Mouse (Mus musculus) erythroid progenitor cell, adult 5-6 weeks (primary cell): ENCODE measurements around the gene Ndel1. TPM values are rescaled to one million over a fixed set of nuclear protein-coding genes. Genes with fewer than 3 reads are reported as not detected.
A peak's percentile ranks its signal among the peaks of the same experiment; 100 is the strongest.

Experiments
- ATAC-seq: replicated peaks from 2 replicates; pipeline ENCODE4 v1.8.0; 2016; ENCODE audit warnings: moderate number of reproducible peaks, mild to moderate bottlenecking, moderate TSS enrichment, inconsistent platforms; ENCODE audit not compliant: poor library complexity, low FRiP score, severe bottlenecking
- total RNA-seq, 2 experiments: library from RNA; stranded (forward) in 1 of 2; stranded (reverse) in 1 of 2; fragments of 150-400 nt in 1 of 2; fragments of 186-747, 209-891 nt in 1 of 2; gene quantifications; 2 replicates each; pipeline versions ENCODE4 v1.2.3 to v1.2.4; 2015 to 2017; ENCODE audit warnings: low replicate concordance in 2 of 2

Ndel1 gene
- total RNA-seq, 2 experiments from 2014 or later, result 40.7 to 60.1 TPM

DNA sequence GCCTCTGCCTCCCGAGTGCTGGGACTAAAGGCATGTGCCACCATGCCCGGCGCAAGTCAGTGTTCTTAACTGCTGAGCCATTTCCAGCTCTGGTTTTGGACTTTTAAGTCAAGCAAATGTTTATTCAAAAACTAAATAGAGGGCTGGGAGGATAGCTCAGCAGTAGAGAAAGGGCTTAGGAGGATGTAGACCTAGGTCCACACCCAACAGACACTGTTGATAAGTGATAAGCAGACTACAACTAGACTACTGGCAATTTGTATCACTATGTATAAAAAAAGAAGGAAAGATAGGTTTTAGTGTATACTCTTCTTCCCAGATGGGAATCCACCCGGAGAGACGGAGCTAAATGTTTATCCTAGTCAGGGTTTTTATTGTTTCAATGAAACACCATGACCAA is 24.6 kb upstream of the Ndel1 start:
- peak; percentile 77 for ATAC-seq

DNA sequence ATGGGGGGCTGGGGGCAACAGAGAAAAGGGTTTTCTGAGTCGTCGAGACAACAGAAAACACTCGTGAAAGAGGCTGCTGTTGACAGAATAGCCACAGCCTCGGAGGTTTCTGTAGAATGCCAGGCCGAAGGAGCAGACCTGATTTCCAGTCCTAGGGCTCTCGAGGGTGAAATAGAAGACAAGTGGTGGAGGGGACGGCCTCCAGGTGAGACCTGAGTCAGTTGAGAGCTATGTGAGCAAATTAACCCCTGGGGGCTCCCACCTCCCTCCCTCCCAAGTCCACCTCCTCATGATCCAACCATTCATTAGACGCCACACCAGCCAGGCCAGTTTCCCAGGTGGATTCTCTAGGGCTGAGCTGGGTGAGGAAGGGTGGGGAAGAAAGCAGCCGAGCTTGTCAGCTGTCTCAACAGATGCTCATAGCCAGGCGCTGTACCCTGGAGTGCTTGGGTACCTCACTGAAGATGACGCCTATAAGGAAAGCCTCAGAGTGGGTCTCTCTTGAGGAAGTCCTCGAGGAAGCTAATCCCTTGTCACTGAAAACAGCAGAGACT is 22.3 kb upstream of the Ndel1 start:
- ATAC-seq, result no peak

DNA sequence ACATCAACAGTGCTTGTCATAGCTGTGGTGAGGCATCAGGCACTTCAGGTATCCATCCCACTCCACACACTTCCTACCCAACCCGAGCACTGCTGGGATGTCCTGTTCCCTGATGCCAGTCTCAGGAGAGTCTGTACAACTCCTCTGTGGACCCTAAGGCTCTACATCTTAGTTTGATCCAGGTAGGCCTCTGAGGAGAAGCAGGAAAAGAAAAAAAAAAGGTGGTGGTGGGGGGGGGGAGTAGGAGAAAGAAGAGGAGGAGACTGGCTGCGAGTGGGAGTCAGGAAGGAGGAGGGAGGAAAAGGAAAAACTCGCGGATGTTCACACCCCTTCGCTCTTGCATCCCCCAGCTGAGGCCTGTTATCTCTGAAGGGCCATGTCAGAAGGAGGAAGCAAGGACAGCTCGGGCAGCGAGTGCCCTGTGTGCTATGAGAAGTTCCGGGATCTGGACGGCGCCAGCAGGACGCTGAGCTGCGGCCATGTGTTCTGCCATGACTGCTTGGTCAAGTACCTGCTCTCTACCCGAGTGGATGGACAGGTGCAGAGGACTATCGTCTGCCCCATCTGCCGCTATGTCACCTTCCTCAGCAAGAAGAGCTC is 20.7 kb upstream of the Ndel1 start:
- no peak for ATAC-seq

DNA sequence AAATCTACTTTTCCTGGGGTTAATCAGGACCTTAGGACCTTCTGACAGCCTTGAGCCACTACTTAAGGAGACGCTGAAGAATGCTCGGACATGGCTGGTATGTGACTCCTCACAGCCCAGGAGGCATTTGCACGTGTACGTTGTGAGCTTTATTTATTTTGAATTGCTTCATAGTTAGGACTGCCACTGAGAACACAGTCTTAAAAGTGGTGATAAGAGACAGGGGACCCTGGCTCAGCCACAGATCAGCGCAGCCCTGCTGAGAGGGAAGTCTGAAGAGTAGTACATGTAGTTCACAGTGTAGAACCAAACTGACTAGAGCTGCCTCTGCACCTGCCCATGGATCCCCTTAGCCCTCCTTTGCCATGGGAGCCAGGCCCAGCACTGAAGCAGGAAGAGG is 20.2 kb upstream of the Ndel1 start:
- ATAC-seq, result no peak

DNA sequence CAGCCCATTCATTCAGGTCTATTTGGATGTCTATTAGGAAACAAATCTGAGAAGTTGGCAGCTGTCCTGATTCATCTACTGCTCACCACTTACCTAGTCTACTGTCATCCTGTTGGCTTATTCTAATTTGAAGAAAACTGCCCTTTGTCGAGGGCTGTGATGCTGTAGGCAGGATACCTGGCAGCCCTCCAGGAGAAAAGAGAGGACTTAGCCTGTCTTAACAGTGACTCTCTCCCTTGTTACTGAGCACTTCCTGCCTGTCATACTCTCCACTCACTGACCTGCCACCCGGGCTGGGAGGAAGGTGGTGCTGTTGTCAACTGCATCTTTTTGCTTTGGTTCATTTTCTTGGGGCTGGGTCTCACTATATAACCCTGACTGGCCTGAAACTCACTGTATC is 19.0 kb upstream of the Ndel1 start:
- no peak for ATAC-seq

GRCm38 (mm10) chr11:68888653-68889052 is 17.0 kb upstream of the Ndel1 start:
- ATAC-seq, result no peak

GRCm38 (mm10) chr11:68888253-68888652 is 16.6 kb upstream of the Ndel1 start, which contains the start of gene Rnf222:
Gene Rnf222 (plus strand): TSS chr11:68888553.
- no peak for ATAC-seq

GRCm38 (mm10) chr11:68886091-68886490 is 14.4 kb upstream of the Ndel1 start:
- no peak for ATAC-seq

DNA sequence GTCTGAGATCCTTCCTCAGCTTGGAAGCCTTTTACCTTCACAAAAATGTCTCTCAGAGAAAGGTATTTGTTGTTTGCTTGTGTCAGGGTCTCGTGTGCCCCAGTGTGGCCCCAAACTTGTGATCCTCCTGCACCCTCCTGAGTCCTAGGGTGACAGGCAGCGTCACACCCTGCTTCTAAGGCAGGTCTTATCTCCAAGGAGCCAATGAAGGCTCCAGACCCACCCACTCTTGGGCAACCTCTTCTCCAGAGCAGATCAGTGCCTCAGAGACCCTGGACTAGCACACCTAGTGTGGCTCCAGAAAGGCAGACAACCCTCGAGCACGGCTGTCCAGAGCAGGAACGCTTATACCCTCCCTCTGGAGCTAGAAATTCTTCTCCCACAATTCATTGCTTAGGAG is 12.7 kb upstream of the Ndel1 start:
- ATAC-seq, result peak; percentile 98

DNA sequence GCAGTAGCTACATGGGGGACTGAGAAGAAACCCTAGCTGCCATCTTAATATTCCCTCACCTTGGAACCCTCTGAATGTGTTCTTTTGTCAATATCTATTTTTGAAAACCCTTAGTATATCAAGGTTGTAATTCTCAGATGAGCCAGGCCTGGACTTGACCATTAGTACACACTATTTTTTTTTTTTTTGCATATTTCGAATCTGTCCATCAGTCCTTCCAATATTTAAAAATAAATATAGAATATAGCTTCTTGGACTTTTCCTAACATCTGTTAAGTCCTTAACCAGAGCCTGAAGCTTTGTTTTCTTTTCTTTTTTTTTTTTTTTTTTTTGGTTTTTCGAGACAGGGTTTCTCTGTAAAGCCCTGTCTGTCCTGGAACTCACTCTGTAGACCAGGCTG is 12.2 kb upstream of the Ndel1 start:
- no peak for ATAC-seq

- no peak for ATAC-seq
These were observed 10.4 kb upstream of the Ndel1 start for GRCm38 (mm10) chr11:68882107-68882506.

DNA sequence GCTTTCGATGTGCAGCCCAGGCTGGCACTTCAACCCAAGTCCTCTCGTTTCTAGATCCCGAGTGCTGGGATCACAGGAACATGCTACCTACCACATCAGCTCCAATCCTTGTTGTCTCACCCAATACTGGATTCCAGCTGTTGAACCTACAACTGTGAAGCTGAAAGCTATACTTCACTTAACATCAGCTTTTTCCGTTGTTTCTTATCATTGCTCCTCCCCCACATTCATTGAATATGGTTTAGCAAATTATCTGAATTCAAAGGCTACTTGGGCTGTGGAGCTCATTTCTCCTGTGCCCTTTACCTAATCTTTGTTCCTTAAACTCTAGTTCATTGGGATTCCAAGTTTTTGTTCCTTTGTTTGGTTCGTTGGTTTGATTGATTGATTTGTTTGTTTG is 7.2 kb upstream of the Ndel1 start:
- no peak for ATAC-seq

GRCm38 (mm10) chr11:68874841-68875240 is 3.2 kb upstream of the Ndel1 start:
- ATAC-seq, result peak; percentile 81

DNA sequence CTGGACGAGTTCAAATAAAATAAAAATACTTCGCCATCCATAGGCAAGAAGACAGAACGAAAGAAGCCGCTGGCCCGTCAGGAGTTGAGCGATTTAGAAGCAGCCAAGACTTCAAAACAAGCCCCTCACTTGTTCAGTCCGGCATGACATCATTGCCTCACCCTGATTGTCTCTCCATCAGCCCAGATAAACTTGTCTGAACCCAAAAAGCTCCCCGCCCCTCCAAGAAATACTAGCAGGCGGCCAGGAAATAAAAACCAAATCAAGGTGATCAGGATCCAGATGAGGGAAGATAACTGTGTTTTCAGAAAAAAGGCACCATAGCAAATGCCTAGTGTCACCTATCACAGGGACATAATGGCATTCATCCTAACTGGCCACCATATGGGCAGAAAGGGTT is 381 bp downstream of the Ndel1 start:
- ATAC-seq, result no peak

- ATAC-seq, result no peak
These were observed 7.0 kb downstream of the Ndel1 start for GRCm38 (mm10) chr11:68864544-68865189.

- ATAC-seq, result no peak
These were observed 8.0 kb downstream of the Ndel1 start for GRCm38 (mm10) chr11:68863631-68864091.

DNA sequence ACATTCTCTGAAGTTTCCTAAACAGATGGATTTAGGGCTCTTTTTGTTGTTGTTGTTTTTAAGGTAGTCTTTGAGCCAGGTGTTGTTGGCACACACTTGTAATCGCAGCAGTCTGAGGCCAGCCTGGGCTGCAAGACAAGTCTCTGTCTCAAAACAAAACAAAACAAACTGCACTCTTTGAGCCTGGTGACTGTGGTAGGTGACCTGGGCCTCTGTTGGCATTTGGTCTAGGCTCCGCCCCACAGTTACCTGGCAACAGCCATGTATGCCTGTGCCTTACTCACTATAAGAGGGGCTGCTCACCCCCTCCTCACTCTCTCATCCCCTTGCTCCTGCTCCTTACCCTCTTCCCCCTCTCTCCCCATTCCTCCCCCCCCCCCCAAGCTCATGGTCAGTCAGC is 9.4 kb downstream of the Ndel1 start:
- no peak for ATAC-seq

- ATAC-seq, result no peak
These were observed 11.6 kb downstream of the Ndel1 start for GRCm38 (mm10) chr11:68859943-68860593.

- no peak for ATAC-seq
These were observed 14.3 kb downstream of the Ndel1 start for GRCm38 (mm10) chr11:68857329-68857728.

DNA sequence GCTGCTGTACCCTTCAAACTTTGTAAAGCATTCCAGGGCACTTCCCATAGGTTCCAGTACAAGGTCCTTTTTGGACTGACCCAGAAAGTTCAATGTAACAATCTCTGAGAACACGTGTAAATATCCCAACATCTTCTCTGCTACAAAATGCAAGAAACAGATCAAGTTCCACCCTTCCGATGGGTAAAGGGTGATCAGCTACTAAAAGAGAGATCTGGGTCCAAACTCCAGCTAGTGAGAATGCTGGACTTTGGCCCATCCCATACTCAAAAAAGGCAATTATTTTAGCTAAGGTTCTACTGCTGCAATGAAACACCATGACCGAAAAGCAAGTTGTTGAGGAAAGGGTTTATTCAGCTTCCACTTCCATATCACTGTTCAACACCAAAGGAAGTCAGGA is 17.0 kb downstream of the Ndel1 start:
- no peak for ATAC-seq
